Mouse (Mus musculus): ENCODE results near the gene Catsper2.

- TF ChIP-seq POLR2A (IDR thresholded peaks at IDR 0.05; ENCODE audit: borderline replicate concordance, extremely low read depth, insufficient read depth, insufficient read length, poor library complexity, severe bottlenecking) (no peak), CTCF (IDR thresholded peaks at IDR 0.05; ENCODE audit: borderline replicate concordance, extremely low read depth, insufficient read depth, insufficient read length) (no peak)
Observed at GRCm38 (mm10) chr2:121445117-121445516, 31.5 kb upstream of the Catsper2 start.
